Mouse (Mus musculus): ENCODE results near the gene Btbd9.

- TF ChIP-seq CTCF (IDR thresholded peaks at IDR 0.05; ENCODE audit: low read depth) = no peak
- TF ChIP-seq EP300 (IDR thresholded peaks at IDR 0.05; ENCODE audit: low read depth) = no peak
Measured at GRCm38 (mm10) chr17:30388391-30388790, 187.9 kb downstream of the Btbd9 start.

Data from heart, postnatal 0 days (tissue).